Mouse (Mus musculus): ENCODE measurements at regions not wholly inside any gene's neighbourhood (a gene's known extent, or its start where the extent isn't known, plus 50 kb on each side); places are given as distances from the start of the nearest gene placed in this dataset.

DNA sequence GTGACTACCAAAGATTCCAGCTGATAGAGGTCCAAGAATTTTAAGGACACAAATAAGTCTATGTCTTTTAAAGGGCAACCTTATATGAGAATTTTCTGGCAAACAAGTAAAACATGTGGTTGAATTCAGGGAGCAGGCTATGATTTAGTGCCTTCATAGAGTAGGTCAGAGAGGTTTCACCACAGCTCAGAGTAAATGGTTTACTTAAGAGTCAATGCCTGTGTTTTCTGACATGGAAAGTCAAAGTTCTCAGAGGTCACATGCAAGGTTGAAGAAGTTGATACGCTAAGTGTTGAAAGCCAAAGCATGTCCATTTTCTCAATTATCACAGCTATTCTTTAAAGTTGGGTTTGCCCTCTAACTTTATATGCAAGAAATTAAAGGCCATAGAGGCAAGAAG lies 425.7 kb upstream of the Nrsn1 start:
- TF ChIP-seq CTCF (IDR thresholded peaks at IDR 0.05; ENCODE audit: low read depth): no peak
- H3K27me3 ChIP-seq (ENCODE audit: insufficient read depth, low read length): no peaks in the 10 kb centered on the region
- no peaks in the 10 kb centered on the region for H3K4me1 ChIP-seq (ENCODE audit: insufficient read depth, low read length)
- WGBS: 100% methylated on average over 1 of the region's 1 CpGs
- no peaks in the 10 kb centered on the region for H3K36me3 ChIP-seq (ENCODE audit: insufficient read depth, low read length)
- no peak overlapping the region for H3K9ac ChIP-seq (replicated peaks; ENCODE audit: low read length)
- ATAC-seq: no peak
- no peak overlapping the region for H3K4me2 ChIP-seq (ENCODE audit: low read depth, low read length)
- no peak overlapping the region for H3K4me3 ChIP-seq (ENCODE audit: low read length)
- DNase-seq (ENCODE audit: low spot score): no peak
- H3K27ac ChIP-seq: no peak overlapping the region
- H3K9me3 ChIP-seq (ENCODE audit: low read length): no peaks in the 10 kb centered on the region

DNA sequence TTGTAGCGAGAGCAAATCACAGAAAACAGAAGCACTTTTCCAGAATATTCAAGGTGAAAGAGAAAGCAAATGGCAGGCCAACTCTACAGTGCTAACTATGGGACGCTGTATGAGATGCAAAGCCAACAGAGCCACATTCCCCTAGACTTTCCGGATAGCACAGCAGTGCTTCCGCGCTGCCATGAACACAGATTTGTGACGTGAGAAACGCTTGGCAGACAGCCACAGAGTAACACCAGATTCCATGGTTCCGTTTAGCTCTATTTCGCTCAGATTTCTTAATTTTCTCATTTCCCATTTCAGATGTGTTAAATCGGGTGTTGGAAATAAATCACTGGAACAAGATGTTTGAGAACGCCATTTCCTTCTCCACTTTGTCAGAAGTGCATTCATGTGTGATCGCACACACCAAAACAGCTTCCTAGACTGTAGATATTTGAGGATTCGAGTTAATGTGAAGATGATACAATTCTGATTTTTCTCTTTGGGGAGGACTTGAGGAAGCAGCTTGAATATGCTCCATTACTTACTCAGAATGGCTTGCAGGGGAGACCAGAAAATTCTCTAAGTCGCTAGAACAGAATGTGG lies 424.8 kb upstream of the Nrsn1 start:
- TF ChIP-seq CTCF (IDR thresholded peaks at IDR 0.05; ENCODE audit: low read depth): no peak
- DNase-seq (ENCODE audit: low spot score): peak; percentile 42
- WGBS: 78% methylated on average over 14 of the region's 14 CpGs
- no peaks in the 10 kb centered on the region for H3K27me3 ChIP-seq (ENCODE audit: insufficient read depth, low read length)
- no peak overlapping the region for H3K9ac ChIP-seq (replicated peaks; ENCODE audit: low read length)
- H3K4me1 ChIP-seq (ENCODE audit: insufficient read depth, low read length): no peaks in the 10 kb centered on the region
- no peak overlapping the region for H3K4me2 ChIP-seq (ENCODE audit: low read depth, low read length)
- no peaks in the 10 kb centered on the region for H3K9me3 ChIP-seq (ENCODE audit: low read length)
- ATAC-seq: no peak
- no peak overlapping the region for H3K27ac ChIP-seq
- no peaks in the 10 kb centered on the region for H3K36me3 ChIP-seq (ENCODE audit: insufficient read depth, low read length)
- no peak overlapping the region for H3K4me3 ChIP-seq (ENCODE audit: low read length)

DNA sequence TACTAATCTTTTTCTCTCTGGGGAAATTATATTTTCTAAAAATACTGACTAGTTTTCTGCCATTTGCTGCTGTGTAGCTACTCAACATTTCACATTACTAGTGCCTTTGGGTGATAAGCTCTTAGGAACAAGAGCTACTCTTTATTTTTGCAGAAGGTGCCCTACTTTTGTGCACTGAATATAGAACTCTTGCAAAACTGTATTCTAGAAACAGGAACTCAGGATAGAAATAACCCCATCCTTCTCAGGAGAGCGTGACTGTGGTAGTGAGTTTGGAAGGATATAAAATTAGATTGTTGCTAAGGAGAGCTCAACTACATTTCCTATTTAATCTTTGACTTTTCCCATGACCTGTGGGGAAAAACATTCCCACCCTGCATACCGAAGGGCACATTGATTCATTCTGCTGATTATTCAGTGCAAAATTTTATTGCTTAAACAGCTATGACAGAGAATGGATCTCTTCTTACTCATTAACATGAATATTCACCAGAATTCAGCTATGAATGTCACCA lies 408.0 kb upstream of the Nrsn1 start:
- no peak for TF ChIP-seq CTCF (IDR thresholded peaks at IDR 0.05; ENCODE audit: low read depth)
- 79% methylated on average over 2 of the region's 2 CpGs for WGBS

DNA sequence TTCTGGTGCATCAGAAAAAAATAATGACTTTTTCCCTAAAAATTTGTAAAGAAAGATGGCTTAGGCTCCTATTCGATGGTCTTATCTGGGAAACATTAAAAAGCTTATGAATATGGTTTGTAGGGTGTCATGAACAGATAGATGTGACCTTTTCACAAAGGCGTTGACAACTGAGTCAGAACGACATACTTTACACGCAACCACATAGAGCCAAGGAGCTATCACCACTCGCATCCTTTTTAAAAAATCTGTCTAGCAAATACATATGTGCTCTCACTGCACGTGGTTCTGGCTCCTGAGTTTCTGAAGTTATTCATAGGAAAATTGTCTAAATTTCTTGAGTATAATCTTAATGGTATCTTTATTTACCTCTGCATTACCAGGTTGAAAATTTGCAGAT lies 404.9 kb upstream of the Nrsn1 start:
- Histone ChIP-seq H3K27me3 (ENCODE audit: insufficient read depth, low read length) (no peaks in the 10 kb centered on the region), H3K4me1 (ENCODE audit: insufficient read depth, low read length) (no peaks in the 10 kb centered on the region), H3K9me3 (ENCODE audit: low read length) (no peaks in the 10 kb centered on the region), H3K9ac (replicated peaks; ENCODE audit: low read length) (no peak overlapping the region), H3K36me3 (ENCODE audit: insufficient read depth, low read length) (no peaks in the 10 kb centered on the region), H3K4me2 (ENCODE audit: low read depth, low read length) (no peak overlapping the region), H3K27ac (no peak overlapping the region), H3K4me3 (ENCODE audit: low read length) (no peak overlapping the region)
- no peak for DNase-seq (ENCODE audit: low spot score)
- no peak for TF ChIP-seq CTCF (IDR thresholded peaks at IDR 0.05; ENCODE audit: low read depth)
- ATAC-seq: no peak
- WGBS: 92% methylated on average over 6 of the region's 6 CpGs

More for the DNA sequence above, 408.0 kb upstream of the Nrsn1 start:
- Histone ChIP-seq H3K4me2 (ENCODE audit: low read depth, low read length) (no peak overlapping the region), H3K27me3 (ENCODE audit: insufficient read depth, low read length) (no peaks in the 10 kb centered on the region), H3K9me3 (ENCODE audit: low read length) (no peaks in the 10 kb centered on the region), H3K36me3 (ENCODE audit: insufficient read depth, low read length) (no peaks in the 10 kb centered on the region), H3K9ac (replicated peaks; ENCODE audit: low read length) (no peak overlapping the region), H3K4me1 (ENCODE audit: insufficient read depth, low read length) (no peaks in the 10 kb centered on the region), H3K27ac (no peak overlapping the region), H3K4me3 (ENCODE audit: low read length) (no peak overlapping the region)
- ATAC-seq (no peak), DNase-seq (ENCODE audit: low spot score) (no peak)

DNA sequence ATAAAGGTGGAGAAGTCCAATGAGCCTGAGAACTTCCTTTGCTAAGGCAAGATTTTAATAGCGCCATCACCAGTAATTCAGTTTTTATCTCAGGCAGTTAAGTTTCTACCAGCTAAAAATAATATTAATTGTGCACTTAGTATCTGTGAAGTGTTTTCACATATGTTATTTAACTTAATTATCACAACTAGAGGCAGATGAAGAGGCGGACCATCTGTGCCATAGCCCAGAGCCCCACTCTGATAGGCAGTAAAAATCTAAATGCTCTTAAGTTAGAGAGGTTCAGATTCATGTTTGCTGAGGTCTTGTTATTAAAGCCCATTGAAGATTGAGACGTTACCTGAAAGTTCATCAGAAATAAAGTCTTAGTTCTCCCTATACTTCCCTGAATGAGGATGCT lies 395.7 kb upstream of the Nrsn1 start:
- no peaks in the 10 kb centered on the region for H3K4me1 ChIP-seq (ENCODE audit: insufficient read depth, low read length)
- no peak overlapping the region for H3K9ac ChIP-seq (replicated peaks; ENCODE audit: low read length)
- no peak overlapping the region for H3K4me2 ChIP-seq (ENCODE audit: low read depth, low read length)
- no peak overlapping the region for H3K27ac ChIP-seq
- H3K27me3 ChIP-seq (ENCODE audit: insufficient read depth, low read length): no peaks in the 10 kb centered on the region
- 81% methylated on average over 3 of the region's 3 CpGs for WGBS
- DNase-seq (ENCODE audit: low spot score) (no peak), ATAC-seq (no peak)
- H3K4me3 ChIP-seq (ENCODE audit: low read length): no peak overlapping the region
- H3K9me3 ChIP-seq (ENCODE audit: low read length): no peaks in the 10 kb centered on the region
- no peaks in the 10 kb centered on the region for H3K36me3 ChIP-seq (ENCODE audit: insufficient read depth, low read length)
- no peak for TF ChIP-seq CTCF (IDR thresholded peaks at IDR 0.05; ENCODE audit: low read depth)

DNA sequence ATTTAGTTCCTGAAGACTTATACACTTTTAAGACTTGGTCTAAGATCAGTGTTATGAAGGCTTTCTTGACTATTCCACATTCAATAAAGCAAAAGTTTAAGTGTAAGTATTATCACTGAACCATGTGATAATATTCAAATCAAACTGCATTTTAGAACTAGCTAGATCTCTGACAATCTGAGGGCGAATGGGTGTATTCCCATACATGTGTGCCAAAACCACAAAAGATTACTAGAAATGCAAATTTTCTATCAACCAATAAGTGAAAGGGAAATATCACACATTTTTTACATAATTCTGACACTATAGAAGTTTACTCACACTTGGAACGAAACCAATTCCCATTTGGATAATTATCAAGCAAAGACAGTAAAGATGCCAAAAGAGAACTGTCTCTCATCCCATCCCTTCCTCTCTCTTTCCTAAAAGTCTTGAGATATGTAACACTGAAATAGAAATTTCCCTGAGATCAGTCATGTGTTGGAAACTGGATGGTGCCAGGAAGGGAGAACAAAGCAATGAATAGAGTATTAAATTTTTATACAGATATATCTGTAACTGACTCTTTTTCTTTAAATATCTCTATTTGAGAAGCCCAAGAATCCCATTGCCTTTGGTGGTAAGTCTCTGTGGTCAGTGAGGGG lies 394.8 kb upstream of the Nrsn1 start:
- Histone ChIP-seq H3K27me3 (ENCODE audit: insufficient read depth, low read length) (no peaks in the 10 kb centered on the region), H3K4me2 (ENCODE audit: low read depth, low read length) (no peak overlapping the region), H3K4me3 (ENCODE audit: low read length) (no peak overlapping the region), H3K27ac (no peak overlapping the region), H3K9me3 (ENCODE audit: low read length) (no peaks in the 10 kb centered on the region), H3K9ac (replicated peaks; ENCODE audit: low read length) (no peak overlapping the region), H3K36me3 (ENCODE audit: insufficient read depth, low read length) (no peaks in the 10 kb centered on the region), H3K4me1 (ENCODE audit: insufficient read depth, low read length) (no peaks in the 10 kb centered on the region)
- ATAC-seq: no peak
- 82% methylated on average over 2 of the region's 2 CpGs for WGBS
- no peak for DNase-seq (ENCODE audit: low spot score)
- no peak for TF ChIP-seq CTCF (IDR thresholded peaks at IDR 0.05; ENCODE audit: low read depth)

DNA sequence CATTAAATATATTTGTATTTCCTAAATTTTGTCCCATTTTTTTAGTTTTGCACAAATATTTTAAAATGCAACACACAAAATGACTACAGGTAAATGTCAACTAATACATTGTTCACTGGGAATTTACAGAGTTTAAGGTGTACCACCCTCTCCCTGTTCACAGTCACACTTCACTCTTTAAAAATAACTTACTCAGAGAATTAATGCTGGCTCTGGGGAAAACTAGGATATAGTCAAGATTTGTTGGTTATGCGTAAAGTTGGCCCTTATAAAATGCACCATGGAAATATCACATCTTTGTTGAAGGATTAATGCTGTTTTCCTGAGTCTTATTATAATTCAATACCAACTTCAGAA lies 378.1 kb upstream of the Nrsn1 start:
- WGBS: 93% methylated on average over 1 of the region's 1 CpGs
- no peak for DNase-seq (ENCODE audit: low spot score)
- Histone ChIP-seq H3K9me3 (ENCODE audit: low read length) (no peaks in the 10 kb centered on the region), H3K4me1 (ENCODE audit: insufficient read depth, low read length) (no peaks in the 10 kb centered on the region), H3K27ac (no peak overlapping the region), H3K27me3 (ENCODE audit: insufficient read depth, low read length) (no peaks in the 10 kb centered on the region), H3K36me3 (ENCODE audit: insufficient read depth, low read length) (no peaks in the 10 kb centered on the region), H3K4me2 (ENCODE audit: low read depth, low read length) (no peak overlapping the region), H3K4me3 (ENCODE audit: low read length) (no peak overlapping the region), H3K9ac (replicated peaks; ENCODE audit: low read length) (no peak overlapping the region)
- TF ChIP-seq CTCF (IDR thresholded peaks at IDR 0.05; ENCODE audit: low read depth): no peak
- ATAC-seq: no peak
